Mouse (Mus musculus) lung, postnatal 14 days (tissue): ENCODE results near the gene Neo1.

Experiments used
- DNase-seq: peaks from one replicate; pipeline ENCODE4 v3.0.0; 2021

Neo1 gene

DNA sequence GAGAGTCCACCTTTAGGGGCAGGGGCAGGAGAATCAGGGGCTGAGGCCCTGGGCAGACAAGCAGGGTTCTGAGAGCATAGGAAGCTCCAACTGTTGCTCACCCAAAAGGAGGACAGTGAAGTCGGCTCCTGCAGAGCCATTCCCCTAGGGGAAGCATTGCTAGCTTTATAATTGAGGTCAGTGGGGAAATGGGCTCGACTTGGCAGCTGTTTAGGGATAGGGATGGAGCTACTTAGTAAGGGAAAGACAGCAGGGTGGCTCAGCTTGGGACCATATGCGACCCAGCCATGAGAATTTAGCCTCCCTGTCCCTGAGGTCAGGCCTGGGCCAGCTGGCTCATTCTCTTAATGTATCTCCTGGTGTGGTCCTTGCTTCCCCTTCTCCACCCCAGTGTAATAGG, 181.3 kb downstream of the Neo1 start:
- no peak for DNase-seq

DNA sequence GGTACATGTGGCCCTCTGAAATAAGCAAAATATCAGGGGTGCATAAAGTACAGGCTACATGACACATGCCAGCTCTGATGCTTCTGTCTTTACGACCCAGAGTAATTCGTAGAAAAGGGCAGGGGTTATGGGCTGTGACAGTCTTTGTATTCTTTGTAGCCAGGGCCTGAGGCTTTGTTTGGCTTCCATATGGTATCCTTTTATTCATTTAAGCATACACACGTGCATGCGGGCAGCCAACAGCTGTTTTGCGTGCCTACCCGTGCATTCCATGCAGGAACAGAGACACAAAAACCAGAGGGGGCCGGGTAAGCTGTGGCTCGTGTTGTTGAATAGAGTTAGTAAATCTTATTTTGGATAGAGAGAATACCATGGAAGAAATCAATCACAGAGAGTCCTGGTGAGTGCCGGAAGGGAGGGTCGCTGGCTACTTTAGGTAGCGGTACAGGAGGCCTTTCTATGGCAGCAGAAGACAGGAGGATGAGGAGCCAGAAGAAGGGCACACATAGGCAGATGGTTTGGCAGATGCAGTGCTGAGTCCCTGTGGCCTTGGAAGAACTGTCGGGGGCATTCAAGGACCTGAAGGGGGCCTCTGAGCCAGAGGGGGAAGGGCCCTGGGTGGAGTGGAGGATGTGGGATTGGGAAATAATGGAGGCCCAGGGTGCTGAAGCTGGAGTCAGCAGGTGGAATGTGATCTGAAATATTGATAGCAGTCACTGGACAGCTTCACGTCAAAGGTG, 186.5 kb downstream of the Neo1 start:
- DNase-seq = no peak

DNA sequence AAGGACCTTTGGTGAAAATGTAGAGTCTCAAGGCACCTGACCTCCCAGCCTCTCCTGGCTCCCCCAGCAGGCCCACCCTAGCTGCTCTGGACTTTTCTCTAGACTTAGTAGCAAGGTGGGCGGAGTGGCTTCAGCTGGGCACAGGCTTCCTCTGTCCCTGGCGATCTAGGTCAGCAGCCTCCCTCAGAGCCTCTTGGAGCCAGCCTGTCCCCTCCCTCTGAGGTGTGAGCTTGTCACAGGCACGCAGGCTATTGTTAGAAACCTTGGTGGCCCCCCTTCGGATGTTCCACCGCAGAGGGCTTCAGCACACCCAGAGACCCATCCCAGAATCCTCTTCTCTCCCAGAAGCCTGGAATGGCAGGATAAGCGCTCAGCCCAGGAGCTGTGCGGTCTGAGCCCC, 188.6 kb downstream of the Neo1 start:
- no peak for DNase-seq

DNA sequence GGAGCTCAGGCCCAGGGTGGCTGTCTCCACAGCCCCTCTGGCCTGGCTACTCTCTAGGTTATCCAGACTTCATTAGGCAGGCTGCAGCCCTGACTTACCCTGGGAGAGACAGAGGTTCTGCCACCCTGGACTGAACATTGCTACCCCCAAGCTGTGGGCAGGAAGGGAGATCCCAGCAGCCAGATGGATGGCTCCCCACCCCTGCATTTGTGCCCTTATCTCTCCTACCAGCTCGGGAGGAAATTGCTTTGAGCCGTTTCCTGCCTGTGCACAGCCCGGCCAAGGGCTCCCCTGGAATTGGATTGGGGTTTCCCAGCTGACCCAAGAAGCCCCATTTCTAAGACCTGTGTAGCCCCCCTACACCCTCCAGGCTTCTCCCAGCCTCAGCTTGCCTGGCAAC, 189.2 kb downstream of the Neo1 start:
- peak; percentile 30 for DNase-seq

DNA sequence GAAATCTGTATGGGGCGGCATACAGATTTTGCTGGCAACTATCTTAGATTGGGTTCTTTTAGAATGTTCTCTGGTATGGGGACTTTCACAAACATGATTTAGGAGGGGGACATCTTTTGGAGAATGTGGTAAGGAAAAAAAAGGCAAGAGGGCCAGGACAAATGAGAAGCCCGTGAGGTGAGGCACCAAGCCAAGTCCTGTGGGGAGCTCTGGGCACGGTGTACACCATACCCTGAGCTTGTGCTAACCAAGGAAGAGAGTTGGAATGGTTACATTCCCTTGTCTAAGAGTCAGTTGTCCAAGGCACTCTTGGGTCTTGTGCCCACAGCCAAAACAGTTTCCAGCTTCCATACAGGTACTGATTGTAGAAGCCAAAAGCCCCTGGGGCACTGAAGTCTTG, 191.6 kb downstream of the Neo1 start:
- DNase-seq = no peak

DNA sequence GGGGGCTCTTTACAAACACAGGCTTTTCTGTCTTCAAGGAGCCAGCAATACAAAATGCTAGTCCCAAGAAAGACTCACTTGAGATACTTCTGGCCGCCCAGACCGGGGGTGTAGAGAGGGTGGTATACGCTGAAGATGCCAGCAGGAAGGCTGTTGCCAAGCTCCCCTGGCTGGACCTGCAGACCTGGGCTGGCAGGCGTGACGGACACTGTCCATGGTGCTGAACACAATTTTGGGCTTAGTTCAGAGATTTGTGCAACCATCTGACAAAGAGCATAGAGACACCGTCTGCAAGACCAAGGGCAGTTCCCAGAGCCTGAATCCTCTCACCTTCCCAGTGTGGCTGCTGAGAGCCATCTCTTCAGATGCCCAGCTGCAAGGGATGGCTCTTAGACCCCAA, 194.6 kb downstream of the Neo1 start:
- peak; percentile 71 for DNase-seq

DNA sequence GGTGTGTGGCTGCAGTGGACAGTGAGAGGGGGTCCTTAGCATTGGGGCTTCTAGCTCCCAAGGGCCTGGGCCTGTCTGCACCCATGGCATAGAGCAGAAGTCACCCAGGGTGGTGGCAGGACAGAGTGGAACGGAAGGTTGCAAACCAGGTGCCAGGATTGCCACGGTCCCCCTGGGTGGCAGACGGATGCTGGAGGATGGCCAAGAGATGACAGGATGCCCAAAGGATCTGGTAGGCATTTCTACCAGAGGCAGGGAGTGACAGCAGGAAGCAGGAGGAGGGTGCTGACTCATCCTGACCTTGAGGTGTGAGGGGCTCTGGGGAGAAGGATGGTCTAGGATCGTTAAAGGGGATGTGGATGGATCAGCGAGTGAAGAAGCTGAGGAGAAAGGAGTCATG, 197.7 kb downstream of the Neo1 start:
- no peak for DNase-seq

DNA sequence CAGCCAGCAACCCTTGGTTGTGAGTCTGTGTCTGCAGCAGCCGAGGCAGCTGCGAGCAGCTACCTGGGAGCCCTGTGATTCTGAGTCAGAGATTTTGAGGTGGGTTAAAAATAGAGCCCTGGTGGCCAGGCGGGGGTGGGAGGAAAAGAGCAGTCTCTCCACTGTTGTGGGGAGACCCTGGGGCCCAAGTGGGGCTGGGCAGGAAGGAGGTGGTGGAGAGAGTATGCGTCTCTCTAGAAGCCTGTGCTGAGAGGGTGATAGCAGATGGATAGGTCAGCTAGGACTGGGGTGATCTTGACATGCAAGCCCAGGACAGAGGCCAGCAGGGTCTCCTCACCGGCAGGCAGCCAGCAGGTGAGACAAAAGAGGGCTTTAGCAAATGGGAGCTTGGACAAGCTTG, 199.1 kb downstream of the Neo1 start:
- no peak for DNase-seq

DNA sequence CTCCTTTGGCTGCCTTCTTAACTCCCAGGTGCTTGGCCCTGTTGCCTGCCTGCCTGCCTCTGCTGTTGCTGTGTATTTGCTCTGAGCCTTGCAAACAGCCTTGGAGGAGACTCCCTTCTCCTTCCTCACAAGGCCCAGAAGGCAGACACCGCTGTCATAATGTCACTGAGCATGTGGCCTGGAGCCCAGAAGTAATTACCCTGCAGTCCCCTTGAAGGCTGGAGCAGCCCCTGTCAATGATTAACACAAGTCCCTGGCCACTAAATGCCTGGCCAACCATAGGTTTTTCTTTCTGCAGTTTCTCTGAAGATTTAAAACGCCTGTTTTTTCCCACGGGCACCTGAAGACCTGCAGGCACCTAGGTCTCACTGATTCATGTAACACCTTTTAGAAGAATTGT, 203.3 kb downstream of the Neo1 start:
- no peak for DNase-seq

DNA sequence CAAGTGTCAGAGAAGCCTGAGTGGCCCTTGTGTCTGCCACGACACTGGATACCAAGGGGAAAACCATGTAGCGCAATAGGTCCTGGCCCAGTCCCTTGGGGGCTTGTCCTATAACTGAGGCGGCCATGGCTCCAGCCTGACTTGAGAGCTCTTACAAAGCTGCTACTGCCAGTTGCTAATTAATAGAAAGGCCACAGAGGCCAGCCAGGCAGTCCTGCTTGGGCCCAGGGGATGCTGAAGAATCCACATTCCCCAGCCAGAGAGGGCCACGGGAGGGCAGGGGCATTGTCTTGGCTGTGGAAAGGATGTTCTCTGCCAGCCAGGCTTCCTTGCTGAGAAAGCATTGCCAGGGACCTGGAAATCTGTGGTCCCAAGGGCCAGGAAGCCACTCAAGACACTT, 206.6 kb downstream of the Neo1 start:
- DNase-seq = no peak
